Mouse (Mus musculus) intestine, embryonic 15.5 days (tissue): ENCODE measurements around the gene Flywch2. TPM values are rescaled to one million over a fixed set of nuclear protein-coding genes. Genes with fewer than 3 reads are reported as not detected.

Experiments
- ATAC-seq: fragments of 200-750 bp; cut with Nextera tagmentation; 2 replicates; pipeline ENCODE4 v1.8.0; 2017; ENCODE audit warnings: moderate TSS enrichment, moderate library complexity
- H3K27ac ChIP-seq: fragments of 300-500 bp; sonication (generic); 2 replicates; pipeline ENCODE4 v1.5.1; 2015; ENCODE audit warnings: mild to moderate bottlenecking, inconsistent platforms
- H3K27me3 ChIP-seq: fragments of 300-500 bp; sonication (generic); replicated peaks from 2 replicates; pipeline ENCODE4 v1.6.1; 2015; ENCODE audit warnings: inconsistent platforms
- H3K36me3 ChIP-seq: fragments of 300-500 bp; sonication (generic); 2 replicates; pipeline ENCODE4 v1.6.1; 2015; ENCODE audit warnings: inconsistent platforms
- H3K4me1 ChIP-seq: fragments of 300-500 bp; sonication (generic); replicated peaks from 2 replicates; pipeline ENCODE4 v1.6.1; 2015; ENCODE audit warnings: inconsistent platforms
- H3K4me2 ChIP-seq: fragments of 300-500 bp; sonication (generic); replicated peaks from 2 replicates; pipeline ENCODE4 v1.6.1; 2015; ENCODE audit warnings: mild to moderate bottlenecking, inconsistent platforms
- H3K4me3 ChIP-seq: fragments of 300-500 bp; sonication (generic); replicated peaks from 2 replicates; pipeline ENCODE4 v1.5.1; 2015; ENCODE audit warnings: inconsistent platforms
- H3K9ac ChIP-seq: fragments of 300-500 bp; sonication (generic); 2 replicates; pipeline ENCODE4 v1.6.1; 2015; ENCODE audit warnings: inconsistent platforms
- H3K9me3 ChIP-seq: fragments of 300-500 bp; sonication (generic); 2 replicates; pipeline ENCODE4 v1.6.1; 2016; ENCODE audit warnings: inconsistent platforms
- WGBS: fragments of 180-500 bp; shearing (Covaris S2); methylation state at CpG from one replicate; pipeline ENCODE4 v1.1.7; 2015; 5-methylcytosine and 5-hydroxymethylcytosine counted together
- polyA plus RNA-seq: library from polyadenylated mRNA; unstranded; fragments of >200 nt; fragmentation: Nextera tagmentation; extraction: Ambion mirVana; gene quantifications from 2 replicates; pipeline ENCODE4 v1.2.1, GENCODE M21; 2015

Flywch2 gene
- polyA plus RNA-seq, 1 experiment from 2014 or later, result 14.7 TPM

GRCm38 (mm10) chr17:23737493-23738445 is 48.1 kb downstream of the Flywch2 start:
- peaks cover 31% of the 10 kb centered on the region for H3K4me1 ChIP-seq
- peaks cover 23% of the 10 kb centered on the region for H3K27me3 ChIP-seq
- no peaks in the 10 kb centered on the region for H3K9me3 ChIP-seq
- WGBS, result 67% methylated on average over 15 of the region's 15 CpGs
- no peak overlapping the region for H3K9ac ChIP-seq
- no peak overlapping the region for H3K4me3 ChIP-seq
- 0 out of 2 replicates have a peak overlapping the region, but pooled peaks have one; percentile 18 for H3K4me2 ChIP-seq
- no peak for ATAC-seq
- H3K27ac ChIP-seq, result no peak overlapping the region
- H3K36me3 ChIP-seq, result no peaks in the 10 kb centered on the region

- Histone ChIP-seq H3K9me3 (no peaks in the 10 kb centered on the region), H3K4me1 (peaks cover 9% of the 10 kb centered on the region), H3K36me3 (no peaks in the 10 kb centered on the region), H3K4me2 (no peak overlapping the region), H3K27me3 (no peaks in the 10 kb centered on the region), H3K9ac (no peak overlapping the region), H3K4me3 (no peak overlapping the region), H3K27ac (no peak overlapping the region)
- ATAC-seq, result no peak
- 50% methylated on average over 1 of the region's 1 CpGs for WGBS
Measured at GRCm38 (mm10) chr17:23734341-23734740, 51.5 kb downstream of the Flywch2 start.

DNA sequence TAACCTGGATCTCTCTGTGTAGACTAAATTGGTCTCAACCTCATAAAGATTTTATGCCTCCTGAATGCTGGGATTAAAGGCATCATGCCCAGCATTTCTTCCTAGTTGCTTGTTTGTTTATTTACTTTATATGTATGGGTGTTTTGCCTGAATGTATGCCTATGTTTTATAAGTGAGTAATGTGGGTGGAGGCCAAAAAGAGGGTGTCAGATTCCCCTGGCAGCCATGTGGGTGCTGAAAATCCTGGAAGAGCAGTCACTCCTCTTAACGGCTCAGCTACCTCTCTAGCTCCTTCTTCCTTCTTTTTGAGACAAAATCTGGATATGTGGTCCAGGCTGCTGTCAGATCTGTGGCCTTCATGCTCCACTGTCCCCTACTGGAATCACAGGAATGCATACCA is 55.4 kb downstream of the Flywch2 start:
- H3K27me3 ChIP-seq, result no peaks in the 10 kb centered on the region
- no peak overlapping the region for H3K27ac ChIP-seq
- no peak overlapping the region for H3K4me2 ChIP-seq
- no peaks in the 10 kb centered on the region for H3K36me3 ChIP-seq
- no peak overlapping the region for H3K4me3 ChIP-seq
- WGBS, result 79% methylated on average over 1 of the region's 1 CpGs
- H3K4me1 ChIP-seq, result peaks cover 5% of the 10 kb centered on the region; the same call in 1 of the 2 replicates
- no peak for ATAC-seq
- no peak overlapping the region for H3K9ac ChIP-seq
- H3K9me3 ChIP-seq, result no peaks in the 10 kb centered on the region

Other genes with a start within 250 kb of the Flywch2 start
- gene Zfp213, start 221.8 kb downstream of the Flywch2 start, polyA plus RNA-seq, result 15.2 and 17.7 TPM in 2 replicates
- 10.4 and 10.5 TPM in 2 replicates for gene Zfp13, start 186.6 kb downstream of the Flywch2 start, polyA plus RNA-seq
- gene Zscan10, start 185.2 kb downstream of the Flywch2 start, polyA plus RNA-seq, result 0.14 TPM in 1 of 2 replicates, not detected in the other
- gene Mmp25, start 140.8 kb downstream of the Flywch2 start, polyA plus RNA-seq, result 0.69 and 0.79 TPM in 2 replicates
- 4.2 TPM in 2 replicates for gene Bicdl2, start 125.6 kb downstream of the Flywch2 start, polyA plus RNA-seq
- 68.9 and 69.9 TPM in 2 replicates for gene Hcfc1r1, start 112.5 kb downstream of the Flywch2 start, polyA plus RNA-seq
- gene Thoc6, start 112.2 kb downstream of the Flywch2 start, polyA plus RNA-seq, result 43.0 and 43.2 TPM in 2 replicates
- 24.2 and 24.8 TPM in 2 replicates for gene Tnfrsf12a, start 108.6 kb downstream of the Flywch2 start, polyA plus RNA-seq
- 42.8 and 46.2 TPM in 2 replicates for gene Cldn6, start 106.8 kb downstream of the Flywch2 start, polyA plus RNA-seq
- gene Cldn9, start 102.1 kb downstream of the Flywch2 start, polyA plus RNA-seq, result 1.3 and 2.0 TPM in 2 replicates
- 0.14 TPM in 1 of 2 replicates, not detected in the other for gene 1520401A03Rik, start 63.3 kb downstream of the Flywch2 start, polyA plus RNA-seq
- gene Pkmyt1, start 59.7 kb downstream of the Flywch2 start, polyA plus RNA-seq, result 42.3 and 46.0 TPM in 2 replicates
- gene Paqr4, start 45.2 kb downstream of the Flywch2 start, polyA plus RNA-seq, result 21.8 and 22.7 TPM in 2 replicates
- gene Kremen2, start 40.2 kb downstream of the Flywch2 start, polyA plus RNA-seq, result 0.33 and 0.49 TPM in 2 replicates
- 48.3 and 49.4 TPM in 2 replicates for gene Flywch1, start 14.5 kb downstream of the Flywch2 start, polyA plus RNA-seq
- 408 and 435 TPM in 2 replicates for gene Srrm2, start 4.5 kb upstream of the Flywch2 start, polyA plus RNA-seq
- gene Elob, start 43.1 kb upstream of the Flywch2 start, polyA plus RNA-seq, result 939 and 946 TPM in 2 replicates
- 0.14 and 0.20 TPM in 2 replicates for gene Prss33, start 50.0 kb upstream of the Flywch2 start, polyA plus RNA-seq
- 5.1 and 9.9 TPM in 2 replicates for gene Prss32, start 57.8 kb upstream of the Flywch2 start, polyA plus RNA-seq
- 2.1 and 3.3 TPM in 2 replicates for gene Prss41, start 58.1 kb upstream of the Flywch2 start, polyA plus RNA-seq
- not detected in 2 replicates for gene Prss21, start 82.0 kb upstream of the Flywch2 start, polyA plus RNA-seq
- not detected in 2 replicates for gene Dcpp1, start 94.8 kb upstream of the Flywch2 start, polyA plus RNA-seq
- not detected in 2 replicates for gene Dcpp2, start 94.8 kb upstream of the Flywch2 start, polyA plus RNA-seq
- gene Dcpp3, start 131.4 kb upstream of the Flywch2 start, polyA plus RNA-seq, result not detected in 2 replicates
- gene Sbp, start 155.6 kb upstream of the Flywch2 start, polyA plus RNA-seq, result not detected in 2 replicates
- not detected in 2 replicates for gene Sbpl, start 169.2 kb upstream of the Flywch2 start, polyA plus RNA-seq
- 1.4 and 2.2 TPM in 2 replicates for gene Prss30, start 194.5 kb upstream of the Flywch2 start, polyA plus RNA-seq
- gene Prss22, start 212.0 kb upstream of the Flywch2 start, polyA plus RNA-seq, result not detected in 2 replicates